Mouse (Mus musculus) G1E (cell line): ENCODE measurements around the gene Cercam. TPM values are rescaled to one million over a fixed set of nuclear protein-coding genes. Genes with fewer than 3 reads are reported as not detected.
A peak's percentile ranks its signal among the peaks of the same experiment; 100 is the strongest.

Experiments
- ATAC-seq: 2 replicates; pipeline ENCODE4 v1.8.0; 2016; ENCODE audit warnings: mild to moderate bottlenecking; ENCODE audit not compliant: insufficient number of reproducible peaks, poor library complexity, low FRiP score, severe bottlenecking; ENCODE audit errors: extremely low read depth
- DNase-seq: peaks from one replicate; pipeline ENCODE4 v3.0.0; 2012; ENCODE audit warnings: low spot score
- H3K27me3 ChIP-seq: 2 replicates; pipeline ENCODE4 v1.6.1; 2012; ENCODE audit warnings: mild to moderate bottlenecking, low read length, inconsistent platforms; ENCODE audit not compliant: insufficient read depth
- H3K36me3 ChIP-seq: replicated peaks from 2 replicates; pipeline ENCODE3; 2012; ENCODE audit warnings: mild to moderate bottlenecking, inconsistent platforms
- H3K4me1 ChIP-seq: 2 replicates; pipeline ENCODE4 v1.6.1; 2012; ENCODE audit warnings: low read depth, low read length, inconsistent platforms, mixed read lengths; ENCODE audit not compliant: insufficient read depth
- H3K4me3 ChIP-seq: 2 replicates; pipeline ENCODE4 v1.5.1; 2012; ENCODE audit warnings: low read depth, mild to moderate bottlenecking, inconsistent platforms, low read length, moderate library complexity, mixed read lengths
- H3K9me3 ChIP-seq: replicated peaks from 2 replicates; pipeline ENCODE4 v1.6.1; 2012; ENCODE audit warnings: inconsistent platforms
- CTCF ChIP-seq: IDR thresholded peaks from 2 replicates; pipeline ENCODE4 v1.5.1; 2012; ENCODE audit warnings: low read depth, low read length, inconsistent platforms, mixed read lengths
- GATA1 ChIP-seq: IDR thresholded peaks from 2 replicates; pipeline ENCODE4 v1.6.1; 2012; ENCODE audit warnings: borderline replicate concordance, low read length, inconsistent platforms, mixed read lengths
- GATA2 ChIP-seq: IDR thresholded peaks from 2 replicates; pipeline ENCODE4 v1.6.1; 2012; ENCODE audit warnings: low read depth, low read length, inconsistent platforms, borderline replicate concordance
- POLR2AphosphoS5 ChIP-seq: IDR thresholded peaks from 2 replicates; pipeline ENCODE4 v1.6.1; 2012; ENCODE audit warnings: low read depth, low read length, inconsistent platforms; ENCODE audit not compliant: insufficient replicate concordance
- TAL1 ChIP-seq: conservative IDR thresholded peaks from 2 replicates; pipeline ENCODE4 v1.6.1; 2012; ENCODE audit warnings: low read depth, low read length, inconsistent platforms, mixed read lengths
- polyA plus RNA-seq: library from polyadenylated mRNA; stranded (reverse); fragments of >175 nt; gene quantifications from 2 replicates; pipeline ENCODE4 v1.2.3, GENCODE M21; 2012
- total RNA-seq, 2 experiments: library from RNA; stranded (forward) in 1 of 2; stranded (reverse) in 1 of 2; fragments of 200-1000 nt in 1 of 2; fragments of >200 nt in 1 of 2; fragmentation: Nextera tagmentation in 1 of 2; gene quantifications; 2 replicates each; pipeline ENCODE4 v1.2.3; 2014 to 2017

Cercam gene
- total and polyA plus RNA-seq, 3 experiments, result 2.9 to 23.6 (median 21.1) TPM

GRCm38 (mm10) chr2:29857341-29857740, 11.6 kb upstream of the Cercam start:
- TF ChIP-seq GATA2 (no peak), CTCF (no peak), GATA1 (no peak), POLR2AphosphoS5 (no peak), TAL1 (no peak)
- H3K4me1 ChIP-seq, result no peaks in the 10 kb centered on the region
- no peaks in the 10 kb centered on the region for H3K9me3 ChIP-seq
- DNase-seq (no peak), ATAC-seq (no peak)
- peaks cover 58% of the 10 kb centered on the region for H3K27me3 ChIP-seq
- H3K4me3 ChIP-seq, result no peak overlapping the region
- no peaks in the 10 kb centered on the region for H3K36me3 ChIP-seq

GRCm38 (mm10) chr2:29857967-29858366, 11.0 kb upstream of the Cercam start:
- Histone ChIP-seq H3K4me3 (no peak overlapping the region), H3K27me3 (peaks cover 64% of the 10 kb centered on the region), H3K4me1 (no peaks in the 10 kb centered on the region), H3K36me3 (no peaks in the 10 kb centered on the region), H3K9me3 (no peaks in the 10 kb centered on the region)
- TF ChIP-seq GATA1 (no peak), TAL1 (no peak), GATA2 (no peak), CTCF (no peak), POLR2AphosphoS5 (no peak)
- ATAC-seq, result no peak
- DNase-seq, result no peak

GRCm38 (mm10) chr2:29858748-29859473, 10.1 kb upstream of the Cercam start:
- ATAC-seq (no peak), DNase-seq (no peak)
- H3K9me3 ChIP-seq, result no peaks in the 10 kb centered on the region
- no peaks in the 10 kb centered on the region for H3K36me3 ChIP-seq
- H3K27me3 ChIP-seq, result peaks cover 66% of the 10 kb centered on the region
- H3K4me1 ChIP-seq, result no peaks in the 10 kb centered on the region
- peak; percentile 62 for TF ChIP-seq CTCF
- no peak for TF ChIP-seq POLR2AphosphoS5
- TF ChIP-seq TAL1, result no peak
- no peak overlapping the region for H3K4me3 ChIP-seq

- Histone ChIP-seq H3K9me3 (no peaks in the 10 kb centered on the region), H3K4me3 (no peak overlapping the region), H3K36me3 (no peaks in the 10 kb centered on the region), H3K4me1 (peaks cover 21% of the 10 kb centered on the region), H3K27me3 (peaks cover 46% of the 10 kb centered on the region)
- no peak for ATAC-seq
- TF ChIP-seq CTCF (no peak), GATA2 (no peak), GATA1 (no peak)
- no peak for DNase-seq
Observed at GRCm38 (mm10) chr2:29865125-29865524, 3.8 kb upstream of the Cercam start.

- DNase-seq (peak; percentile 83), ATAC-seq (peak; percentile 63)
- H3K27me3 ChIP-seq, result peaks cover 15% of the 10 kb centered on the region
- H3K4me1 ChIP-seq, result peaks cover 44% of the 10 kb centered on the region
- peak overlapping the region; percentile 86 for H3K4me3 ChIP-seq
- peaks cover 44% of the 10 kb centered on the region for H3K36me3 ChIP-seq
- no peak for TF ChIP-seq TAL1
- TF ChIP-seq POLR2AphosphoS5, result no peak
- TF ChIP-seq GATA1, result no peak
- TF ChIP-seq GATA2, result no peak
- TF ChIP-seq CTCF, result no peak
- no peaks in the 10 kb centered on the region for H3K9me3 ChIP-seq
Observed at GRCm38 (mm10) chr2:29869646-29870451, 885 bp downstream of the Cercam start.

- no peak for DNase-seq
- TF ChIP-seq TAL1 (no peak), POLR2AphosphoS5 (no peak), GATA1 (no peak), CTCF (no peak), GATA2 (no peak)
- Histone ChIP-seq H3K36me3 (peaks cover 68% of the 10 kb centered on the region), H3K4me1 (peaks cover 42% of the 10 kb centered on the region), H3K4me3 (no peak overlapping the region), H3K9me3 (no peaks in the 10 kb centered on the region), H3K27me3 (no peaks in the 10 kb centered on the region)
- no peak for ATAC-seq
Observed at GRCm38 (mm10) chr2:29872581-29873295, 3.8 kb downstream of the Cercam start.
